Mouse (Mus musculus) E14TG2a.4 (cell line): Measurements from ENCODE around the gene Cchcr1.

Experiments used
- H3K27me3 ChIP-seq: 2 replicates; pipeline ENCODE4 v1.6.1; 2014; ENCODE audit warnings: low read length, control low read depth; ENCODE audit not compliant: insufficient read depth
- H3K36me3 ChIP-seq: 2 replicates; pipeline ENCODE4 v1.6.1; 2014; ENCODE audit warnings: low read length, control low read depth; ENCODE audit not compliant: insufficient read depth
- H3K4me1 ChIP-seq: replicated peaks from 2 replicates; pipeline ENCODE4 v1.6.1; 2014; ENCODE audit warnings: low read depth, low read length, control low read depth
- H3K4me3 ChIP-seq: replicated peaks from 2 replicates; pipeline ENCODE4 v1.5.1; 2014; ENCODE audit warnings: mild to moderate bottlenecking, low read length
- H3K9me3 ChIP-seq: 2 replicates; pipeline ENCODE4 v1.6.1; 2014; ENCODE audit warnings: low read length, control low read depth
- CTCF ChIP-seq: conservative IDR thresholded peaks from 2 replicates; pipeline ENCODE4 v1.5.1; 2014; ENCODE audit warnings: low read length
- NANOG ChIP-seq: IDR thresholded peaks from 2 replicates; pipeline ENCODE4 v1.6.1; 2014; ENCODE audit warnings: borderline replicate concordance, low read length, mixed read lengths
- POU5F1 ChIP-seq: IDR thresholded peaks from 2 replicates; pipeline ENCODE4 v1.6.1; 2014; ENCODE audit warnings: low read length, borderline replicate concordance

Gene Cchcr1

DNA sequence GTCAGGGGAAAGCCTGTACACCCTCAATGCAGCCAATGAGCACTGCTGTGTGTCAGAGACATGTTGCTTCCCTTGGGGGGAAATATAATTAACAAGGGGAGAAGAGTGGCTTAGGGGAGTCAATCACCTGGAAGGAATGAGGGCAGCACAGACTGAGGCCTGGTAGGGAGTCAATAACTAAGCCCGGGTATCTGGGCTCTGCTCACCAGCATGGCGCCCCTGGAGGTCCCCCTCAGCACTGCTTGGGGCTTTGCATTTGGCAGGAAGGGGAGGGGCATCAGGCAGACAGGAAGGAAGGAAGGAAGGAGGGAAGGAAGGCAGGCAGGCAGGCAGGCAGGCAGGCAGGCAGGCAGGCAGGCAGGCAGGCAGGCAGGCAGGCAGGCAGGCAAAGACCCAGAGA lies 30.6 kb downstream of the Cchcr1 start:
- Histone ChIP-seq H3K9me3 (no peaks in the 10 kb centered on the region), H3K4me1 (peaks cover 90% of the 10 kb centered on the region), H3K4me3 (peak overlapping the region; percentile 53), H3K36me3 (no peaks in the 10 kb centered on the region), H3K27me3 (no peaks in the 10 kb centered on the region)
- TF ChIP-seq CTCF (peak; percentile 54), NANOG (no peak)

DNA sequence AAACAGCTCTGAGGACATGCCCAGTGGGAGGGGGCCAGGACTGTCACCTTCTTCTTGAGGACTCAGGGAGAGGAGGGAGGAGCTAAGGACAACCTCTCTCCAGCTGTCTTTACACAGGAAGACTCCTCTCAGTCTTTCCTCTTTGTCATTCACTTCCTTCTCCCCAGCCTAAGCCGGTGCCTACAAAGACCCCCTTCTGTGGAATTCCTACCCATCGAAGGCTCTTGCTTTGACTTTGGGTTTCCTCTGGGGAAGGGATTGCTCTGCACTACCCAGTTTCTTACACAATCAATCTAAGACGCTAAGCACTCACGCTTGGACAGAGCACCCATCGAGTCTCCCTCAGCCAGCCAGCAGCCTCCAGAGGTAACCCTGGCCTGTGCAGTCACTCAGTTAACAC lies 31.7 kb downstream of the Cchcr1 start:
- no peaks in the 10 kb centered on the region for H3K27me3 ChIP-seq
- H3K36me3 ChIP-seq, result peaks cover 7% of the 10 kb centered on the region; the same call in 1 of the 2 replicates
- peaks cover 79% of the 10 kb centered on the region for H3K4me1 ChIP-seq
- H3K9me3 ChIP-seq, result no peaks in the 10 kb centered on the region
- TF ChIP-seq NANOG (no peak), POU5F1 (no peak), CTCF (no peak)
- H3K4me3 ChIP-seq, result peak overlapping the region; percentile 41; the same call in 1 of the 2 replicates

DNA sequence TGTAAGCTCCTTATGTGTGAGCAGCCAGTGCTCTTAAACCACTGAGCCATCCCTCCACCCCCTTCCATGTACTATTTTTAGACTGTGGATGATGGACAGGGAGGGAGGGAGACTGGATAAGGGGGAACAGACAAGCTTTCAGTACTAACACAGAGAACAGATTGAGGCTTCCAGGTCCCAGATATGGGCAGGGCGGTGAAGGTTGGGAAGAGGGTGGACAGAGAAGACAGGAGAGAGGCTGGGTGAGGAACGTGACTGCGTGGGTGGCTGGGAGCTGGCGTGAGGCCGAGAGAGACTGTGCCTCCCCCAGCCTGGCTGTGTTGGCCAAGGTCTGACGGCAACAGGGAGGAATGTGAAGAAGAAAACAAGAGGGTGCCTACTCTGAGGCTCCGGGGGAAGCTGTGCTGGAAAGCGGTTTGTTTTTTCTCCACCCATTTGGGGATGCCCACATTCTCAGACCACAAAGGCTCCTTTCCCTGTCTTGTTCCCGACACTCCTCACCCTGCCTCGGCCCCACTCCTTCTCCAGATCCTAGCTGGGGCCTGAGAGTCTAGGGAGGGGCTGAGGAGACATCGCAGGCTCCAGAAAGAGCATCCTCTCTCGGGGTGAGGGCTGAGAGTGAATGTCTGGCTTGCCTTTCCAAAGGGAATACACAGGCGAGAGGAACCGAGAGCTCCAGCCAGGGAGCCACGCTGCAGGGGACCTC lies 32.7 kb downstream of the Cchcr1 start:
- peaks cover 7% of the 10 kb centered on the region; the same call in 1 of the 2 replicates for H3K36me3 ChIP-seq
- TF ChIP-seq POU5F1 (no peak), NANOG (no peak), CTCF (no peak)
- H3K27me3 ChIP-seq, result no peaks in the 10 kb centered on the region
- H3K4me1 ChIP-seq, result peaks cover 78% of the 10 kb centered on the region
- no peaks in the 10 kb centered on the region for H3K9me3 ChIP-seq
- peak overlapping the region; percentile 57 for H3K4me3 ChIP-seq

DNA sequence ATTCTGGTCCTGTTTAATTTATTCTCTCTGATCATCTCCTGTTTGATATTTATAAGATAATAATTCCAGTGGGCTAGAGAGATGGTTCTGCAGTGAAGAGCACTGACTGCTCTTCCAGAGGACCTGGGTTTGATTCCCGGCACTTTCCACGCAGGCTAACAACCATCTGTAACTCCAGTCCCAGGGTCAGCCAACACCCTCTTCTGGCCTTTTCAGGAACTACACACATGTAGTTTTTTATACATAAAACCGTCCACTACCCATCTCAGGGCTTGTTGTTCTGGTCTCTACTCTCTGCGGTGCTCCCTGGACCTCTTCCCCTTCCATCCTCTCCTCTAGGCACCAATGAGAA lies 33.2 kb downstream of the Cchcr1 start:
- no peaks in the 10 kb centered on the region for H3K27me3 ChIP-seq
- TF ChIP-seq POU5F1 (no peak), CTCF (0 out of 2 replicates have a peak, but pooled peaks have one; percentile 26), NANOG (no peak)
- H3K36me3 ChIP-seq, result peaks cover 7% of the 10 kb centered on the region; the same call in 1 of the 2 replicates
- H3K4me1 ChIP-seq, result peaks cover 75% of the 10 kb centered on the region
- H3K4me3 ChIP-seq, result peak overlapping the region; percentile 57
- H3K9me3 ChIP-seq, result no peaks in the 10 kb centered on the region

DNA sequence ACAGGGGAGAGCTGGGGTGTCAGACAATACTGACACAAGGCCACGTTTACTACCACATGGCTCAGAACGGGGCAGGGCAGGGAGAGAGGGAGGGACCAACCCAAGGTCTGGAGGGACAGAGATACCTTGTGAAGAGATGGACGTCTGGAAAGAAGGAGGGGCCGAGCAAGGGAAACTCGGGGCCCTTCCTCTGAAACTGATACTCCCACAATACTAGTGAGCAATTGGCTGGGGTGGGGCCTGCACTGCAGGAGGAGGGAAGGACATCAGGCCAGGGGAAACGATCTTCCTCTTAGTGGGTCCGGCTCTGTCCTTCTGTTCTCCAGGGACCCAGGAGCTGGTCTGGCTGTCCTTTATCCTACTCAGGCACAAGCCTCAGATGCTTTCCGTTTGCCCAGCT lies 34.0 kb downstream of the Cchcr1 start:
- no peaks in the 10 kb centered on the region for H3K27me3 ChIP-seq
- 0 out of 2 replicates have a peak overlapping the region, but pooled peaks have one; percentile 17 for H3K4me3 ChIP-seq
- peaks cover 78% of the 10 kb centered on the region for H3K4me1 ChIP-seq
- TF ChIP-seq CTCF (no peak), NANOG (no peak), POU5F1 (no peak)
- H3K9me3 ChIP-seq, result no peaks in the 10 kb centered on the region
- peaks cover 8% of the 10 kb centered on the region; the same call in 1 of the 2 replicates for H3K36me3 ChIP-seq

DNA sequence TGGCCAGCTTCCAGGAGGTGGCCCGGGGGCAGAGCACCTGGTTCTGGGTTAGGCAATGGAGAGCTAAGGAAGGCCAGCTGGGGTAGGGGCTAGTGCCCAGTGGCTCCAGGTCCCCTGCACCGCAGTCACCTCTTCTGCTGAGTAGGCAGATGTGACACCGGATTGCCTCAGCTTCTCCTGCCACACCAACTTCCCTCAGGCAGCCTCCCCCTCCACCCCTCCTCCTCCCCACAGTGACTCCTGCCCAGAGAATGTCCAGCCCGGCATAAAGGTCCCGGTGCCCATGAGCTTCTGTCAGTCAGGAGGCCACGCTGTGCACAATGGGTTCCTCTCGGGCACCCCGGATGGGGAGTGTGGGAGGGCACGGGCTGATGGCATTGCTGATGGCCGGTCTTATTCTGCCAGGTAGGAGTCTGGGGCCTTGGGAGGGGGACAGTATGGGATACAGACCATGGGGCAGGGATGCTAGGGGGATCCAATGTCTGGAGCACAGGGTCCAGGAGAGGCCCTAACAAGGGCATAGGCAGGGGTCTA lies 35.0 kb downstream of the Cchcr1 start, which contains the start of gene Cdsn:
Gene Cdsn (plus strand): TSS at position 248 of the 534 bp plus-strand sequence.
- no peaks in the 10 kb centered on the region for H3K9me3 ChIP-seq
- H3K27me3 ChIP-seq, result no peaks in the 10 kb centered on the region
- TF ChIP-seq CTCF (no peak), NANOG (no peak), POU5F1 (no peak)
- H3K4me1 ChIP-seq, result peaks cover 76% of the 10 kb centered on the region
- H3K36me3 ChIP-seq, result peaks cover 17% of the 10 kb centered on the region; the same call in 1 of the 2 replicates
- H3K4me3 ChIP-seq, result 0 out of 2 replicates have a peak within 1 kb of the TSS, but pooled peaks have one; percentile 17

DNA sequence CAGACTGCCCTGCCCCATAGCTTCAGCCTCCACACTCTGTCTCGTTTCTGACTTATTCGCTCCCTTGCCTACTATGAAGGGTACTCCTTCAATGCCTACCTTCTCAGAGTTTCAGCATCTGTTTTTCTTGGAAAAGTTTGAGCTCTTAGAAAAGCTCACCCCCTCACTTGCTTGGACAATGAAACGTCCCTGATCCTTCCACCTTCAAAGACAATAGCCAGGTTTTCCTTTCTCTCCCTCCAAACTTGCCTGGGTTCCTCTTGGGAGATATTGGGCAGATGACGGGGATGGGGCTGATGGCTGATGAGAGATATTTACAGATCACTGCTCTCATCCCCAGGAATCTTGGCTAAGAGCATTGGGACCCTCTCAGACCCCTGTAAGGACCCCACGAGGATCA lies 37.4 kb downstream of the Cchcr1 start:
- Histone ChIP-seq H3K4me3 (peak overlapping the region; percentile 85), H3K9me3 (no peaks in the 10 kb centered on the region), H3K4me1 (peaks cover 73% of the 10 kb centered on the region), H3K36me3 (peaks cover 17% of the 10 kb centered on the region; the same call in 1 of the 2 replicates), H3K27me3 (no peaks in the 10 kb centered on the region)
- TF ChIP-seq NANOG (no peak), POU5F1 (no peak), CTCF (no peak)

DNA sequence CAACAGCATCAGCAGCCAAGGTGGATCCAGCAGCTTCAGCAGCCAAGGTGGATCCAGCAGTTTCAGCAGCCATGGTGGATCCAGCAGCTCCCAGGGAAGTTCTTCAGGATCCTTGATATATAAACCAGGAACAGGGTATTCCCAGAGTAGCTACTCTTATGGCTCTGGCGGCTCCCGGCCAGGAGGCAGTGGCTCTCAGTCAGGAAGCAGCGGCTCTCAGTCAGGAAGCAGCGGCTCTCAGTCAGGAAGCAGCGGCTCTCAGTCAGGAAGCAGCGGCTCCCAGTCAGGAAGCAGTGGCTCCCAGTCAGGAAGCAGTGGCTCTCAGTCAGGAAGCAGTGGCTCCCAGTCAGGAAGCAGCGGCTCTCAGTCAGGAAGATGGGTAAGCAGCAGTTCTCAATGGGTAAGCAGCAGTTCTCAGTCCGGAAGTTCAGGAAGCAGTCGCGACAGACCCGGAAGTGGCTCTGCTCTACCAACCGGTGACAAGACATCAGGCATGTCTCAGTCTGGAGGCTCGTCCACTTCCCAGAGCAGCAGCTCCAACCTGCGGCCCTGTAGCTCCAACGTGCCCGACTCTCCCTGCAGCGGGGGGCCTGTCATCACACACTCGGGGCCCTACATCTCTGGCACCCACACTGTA lies 38.0 kb downstream of the Cchcr1 start:
- H3K27me3 ChIP-seq, result no peaks in the 10 kb centered on the region
- peaks cover 67% of the 10 kb centered on the region for H3K4me1 ChIP-seq
- no peaks in the 10 kb centered on the region for H3K9me3 ChIP-seq
- no peak for TF ChIP-seq POU5F1
- TF ChIP-seq NANOG, result no peak
- TF ChIP-seq CTCF, result no peak
- peaks cover 17% of the 10 kb centered on the region; the same call in 1 of the 2 replicates for H3K36me3 ChIP-seq
- H3K4me3 ChIP-seq, result peak overlapping the region; percentile 85
